ENCODE assay signal across 26 mouse cellular contexts in the genomic region with DNA sequence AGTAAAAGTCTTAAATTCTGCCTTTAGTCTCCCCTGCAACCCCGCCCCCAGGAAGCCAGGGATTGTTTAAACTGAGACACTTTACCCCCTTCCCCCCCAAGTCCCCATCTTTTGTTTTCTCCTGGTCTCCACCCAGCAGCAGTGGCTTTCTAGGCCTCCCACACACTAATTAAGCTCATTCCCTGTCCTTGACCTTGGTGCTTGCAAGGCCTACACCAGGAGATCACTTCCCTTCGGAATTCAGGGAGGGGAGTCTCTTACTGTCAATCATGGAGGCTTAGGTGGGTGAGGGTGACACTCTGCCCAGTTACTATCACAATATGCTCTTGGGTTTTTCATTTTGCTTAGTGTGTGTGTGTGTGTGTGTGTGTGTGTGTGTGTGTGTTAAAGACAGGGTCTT. TPM values are rescaled to one million over a fixed set of nuclear protein-coding genes. Genes with fewer than 3 reads are reported as not detected.
DNase-seq lines count a peak whose midpoint lies in the region; ATAC-seq and TF ChIP-seq lines count a peak whose summit lies in the region.
"Had no signal": no experiment of that assay in that cellular context is flagged by ENCODE, and none has a peak within 500 bp of the region (broad histone marks: within the 10 kb centered on the region; RNA-seq: fewer than 3 reads in every experiment).

No protein-coding gene starts in this region.

- 0 out of 2 replicates have a peak, but pooled peaks cover 2% of the 10 kb centered on the region for H3K9me3 ChIP-seq in kidney, embryonic 14.5 days (ENCODE audit: control insufficient read depth, low read length)
- H3K9me3 ChIP-seq in kidney, postnatal 0 days (replicated peaks; ENCODE audit: low read length) = no peaks in the 10 kb centered on the region; the same call in 1 of the 2 replicates
- no peaks in the 10 kb centered on the region for H3K9me3 ChIP-seq in lung, postnatal 0 days (ENCODE audit: low read length)
- 0 out of 2 replicates have a peak, but pooled peaks cover 2% of the 10 kb centered on the region for H3K9me3 ChIP-seq in embryonic facial prominence, embryonic 10.5 days
- H3K9me3 ChIP-seq: embryonic facial prominence, embryonic 15.5 days; heart, embryonic 10.5 days; hindbrain, embryonic 12.5 days; hindbrain, embryonic 15.5 days; intestine, embryonic 15.5 days had no signal

- DNase-seq in kidney, adult 18-20 months = no peak
- peak; percentile 72 for DNase-seq in kidney, postnatal 0 days (ENCODE audit: low spot score)
- no peak for DNase-seq in kidney, postnatal 36 days
- peak; percentile 99 for DNase-seq in R1 (ENCODE audit: low read depth, low spot score)
- DNase-seq in lung, postnatal 0 days (ENCODE audit: low spot score) = no peak
- DNase-seq in gastrocnemius, postnatal 25 days = no peak
- DNase-seq in embryonic facial prominence, embryonic 10.5 days (ENCODE audit: low spot score) = no peak
- DNase-seq: adrenal gland, postnatal 10 days; adrenal gland, postnatal 36 days; cerebellum, adult 18-20 months; cerebellum, adult 9-10 months; cerebellum, postnatal 14 days; forebrain, postnatal 0 days; gastrocnemius, postnatal 36 days; heart, adult 2 months had no signal

- ATAC-seq in kidney, embryonic 14.5 days (ENCODE audit: low FRiP score, low TSS enrichment) = peak; percentile 85; the same call in 1 of the 2 replicates
- 0 out of 2 replicates have a peak, but pooled peaks have one; percentile 29 for ATAC-seq in kidney, postnatal 0 days (replicated peaks; ENCODE audit: low FRiP score, low read depth)
- ATAC-seq in lung, postnatal 0 days = no peak
- ATAC-seq: forebrain, embryonic 14.5 days; forebrain, postnatal 0 days; intestine, embryonic 15.5 days; Patski had no signal

- no peaks in the 10 kb centered on the region for H3K4me1 ChIP-seq in kidney, embryonic 14.5 days (ENCODE audit: control insufficient read depth, insufficient read depth, low read length)
- no peaks in the 10 kb centered on the region for H3K4me1 ChIP-seq in kidney, postnatal 0 days (replicated peaks; ENCODE audit: insufficient read depth, low read length)
- no peaks in the 10 kb centered on the region for H3K4me1 ChIP-seq in lung, postnatal 0 days (ENCODE audit: insufficient read depth, low read depth, low read length)
- H3K4me1 ChIP-seq in embryonic facial prominence, embryonic 10.5 days = no peaks in the 10 kb centered on the region
- H3K4me1 ChIP-seq: embryonic facial prominence, embryonic 12.5 days; embryonic facial prominence, embryonic 15.5 days; hindbrain, embryonic 12.5 days; hindbrain, embryonic 15.5 days; intestine, embryonic 15.5 days had no signal

- 24% methylated on average over 2 of the region's 2 CpGs for WGBS in kidney, embryonic 14.5 days
- 33% methylated on average over 2 of the region's 2 CpGs for WGBS in kidney, postnatal 0 days
- WGBS in lung, postnatal 0 days = 56% methylated on average over 2 of the region's 2 CpGs
- 44% methylated on average over 2 of the region's 2 CpGs for WGBS in embryonic facial prominence, embryonic 10.5 days

- no peak overlapping the region for H3K9ac ChIP-seq in kidney, embryonic 14.5 days (ENCODE audit: low read depth, low read length)
- no peak overlapping the region for H3K9ac ChIP-seq in kidney, postnatal 0 days (ENCODE audit: low read depth, low read length)
- H3K9ac ChIP-seq in lung, postnatal 0 days (replicated peaks; ENCODE audit: low read depth) = no peak overlapping the region
- H3K9ac ChIP-seq: embryonic facial prominence, embryonic 12.5 days; embryonic facial prominence, embryonic 15.5 days; forebrain, postnatal 0 days; hindbrain, embryonic 12.5 days; hindbrain, embryonic 15.5 days; intestine, embryonic 15.5 days had no signal

- no peak for TF ChIP-seq EP300 in lung, postnatal 0 days (IDR thresholded peaks at IDR 0.05)

- H3K4me3 ChIP-seq in kidney, embryonic 14.5 days (ENCODE audit: low read length) = no peak overlapping the region
- H3K4me3 ChIP-seq in kidney, postnatal 0 days (replicated peaks; ENCODE audit: low read depth, low read length) = no peak overlapping the region
- H3K4me3 ChIP-seq in lung, postnatal 0 days (ENCODE audit: low read depth, low read length) = no peak overlapping the region
- H3K4me3 ChIP-seq in embryonic facial prominence, embryonic 10.5 days = no peak overlapping the region
- H3K4me3 ChIP-seq: embryonic facial prominence, embryonic 12.5 days; embryonic facial prominence, embryonic 15.5 days; heart, adult 2 months; heart, embryonic 10.5 days; hindbrain, embryonic 12.5 days; hindbrain, embryonic 15.5 days; intestine, embryonic 15.5 days had no signal

- TF ChIP-seq CTCF in kidney, postnatal 0 days (IDR thresholded peaks at IDR 0.05; ENCODE audit: low read depth) = no peak
- TF ChIP-seq CTCF in lung, postnatal 0 days (IDR thresholded peaks at IDR 0.05) = no peak

- H3K27me3 ChIP-seq in kidney, embryonic 14.5 days (ENCODE audit: control insufficient read depth, insufficient read depth, low read length) = no peaks in the 10 kb centered on the region
- H3K27me3 ChIP-seq in kidney, postnatal 0 days (ENCODE audit: insufficient read depth, low read length) = no peaks in the 10 kb centered on the region
- no peaks in the 10 kb centered on the region for H3K27me3 ChIP-seq in lung, postnatal 0 days (replicated peaks; ENCODE audit: insufficient read depth, low read length)
- no peaks in the 10 kb centered on the region for H3K27me3 ChIP-seq in embryonic facial prominence, embryonic 10.5 days (replicated peaks; ENCODE audit: low read depth, poor library complexity, severe bottlenecking)
- H3K27me3 ChIP-seq: embryonic facial prominence, embryonic 12.5 days; embryonic facial prominence, embryonic 15.5 days; hindbrain, embryonic 12.5 days; hindbrain, embryonic 15.5 days; intestine, embryonic 15.5 days had no signal

- H3K27ac ChIP-seq in kidney, embryonic 14.5 days (ENCODE audit: low read depth, low read length) = no peak overlapping the region
- no peak overlapping the region for H3K27ac ChIP-seq in kidney, postnatal 0 days
- no peak overlapping the region for H3K27ac ChIP-seq in lung, postnatal 0 days (ENCODE audit: low read length)
- H3K27ac ChIP-seq in embryonic facial prominence, embryonic 10.5 days (replicated peaks) = no peak overlapping the region
- H3K27ac ChIP-seq: embryonic facial prominence, embryonic 12.5 days; embryonic facial prominence, embryonic 15.5 days; heart, adult 2 months; heart, embryonic 10.5 days; hindbrain, embryonic 12.5 days; hindbrain, embryonic 15.5 days; intestine, embryonic 15.5 days had no signal

- H3K36me3 ChIP-seq in kidney, embryonic 14.5 days (ENCODE audit: control insufficient read depth, insufficient read depth, low read length) = no peaks in the 10 kb centered on the region
- H3K36me3 ChIP-seq in kidney, postnatal 0 days (ENCODE audit: insufficient read depth, low read length) = no peaks in the 10 kb centered on the region
- H3K36me3 ChIP-seq in lung, postnatal 0 days (ENCODE audit: insufficient read depth, low read length) = no peaks in the 10 kb centered on the region
- no peaks in the 10 kb centered on the region for H3K36me3 ChIP-seq in embryonic facial prominence, embryonic 10.5 days (replicated peaks)
- H3K36me3 ChIP-seq: embryonic facial prominence, embryonic 12.5 days; embryonic facial prominence, embryonic 15.5 days; heart, embryonic 10.5 days; hindbrain, embryonic 15.5 days; intestine, embryonic 15.5 days had no signal

- no peak overlapping the region for H3K4me2 ChIP-seq in kidney, embryonic 14.5 days (replicated peaks; ENCODE audit: low read depth, low read length)
- H3K4me2 ChIP-seq in kidney, postnatal 0 days (ENCODE audit: low read length) = no peak overlapping the region
- no peak overlapping the region for H3K4me2 ChIP-seq in lung, postnatal 0 days (replicated peaks; ENCODE audit: low read depth, low read length)
- H3K4me2 ChIP-seq: embryonic facial prominence, embryonic 12.5 days; embryonic facial prominence, embryonic 15.5 days; hindbrain, embryonic 12.5 days; hindbrain, embryonic 15.5 days; intestine, embryonic 15.5 days had no signal

RNA-seq across cellular contexts. Expression of a gene that starts 43.8 kb away (rescaled TPM):
- 27.8 and 35.8 TPM in 2 replicates for polyA plus RNA-seq in kidney, embryonic 14.5 days (2014; fragmentation: Nextera tagmentation; extraction: Ambion mirVana)
- 246 and 283 TPM in 2 replicates for polyA plus RNA-seq in kidney, postnatal 0 days (2015; fragmentation: Nextera tagmentation; extraction: Ambion mirVana)
- polyA plus RNA-seq in lung, postnatal 0 days (2015; fragmentation: Nextera tagmentation; extraction: Ambion mirVana) = 120 and 125 TPM in 2 replicates
- total RNA-seq in gastrocnemius, postnatal 25 days (2021) = 100 to 1,000 TPM; 102 to 103 TPM
- polyA plus RNA-seq in embryonic facial prominence, embryonic 10.5 days (2016; fragmentation: Nextera tagmentation; extraction: Ambion mirVana) = 16.0 and 16.2 TPM in 2 replicates

RNA-seq across cellular contexts. Expression of a gene that starts 57.3 kb away (rescaled TPM):
- polyA plus RNA-seq in kidney, embryonic 14.5 days (2014; fragmentation: Nextera tagmentation; extraction: Ambion mirVana) = 1.5 and 1.9 TPM in 2 replicates
- 1.2 and 1.5 TPM in 2 replicates for polyA plus RNA-seq in kidney, postnatal 0 days (2015; fragmentation: Nextera tagmentation; extraction: Ambion mirVana)
- polyA plus RNA-seq in lung, postnatal 0 days (2015; fragmentation: Nextera tagmentation; extraction: Ambion mirVana) = 0.10 and 0.12 TPM in 2 replicates
- total RNA-seq in gastrocnemius, postnatal 25 days (2021) = 1,000 to 10,000 TPM; 1,393 to 2,492 TPM
- 1.2 and 2.1 TPM in 2 replicates for polyA plus RNA-seq in embryonic facial prominence, embryonic 10.5 days (2016; fragmentation: Nextera tagmentation; extraction: Ambion mirVana)
- total RNA-seq: granulocyte monocyte progenitor cell, adult 5-6 weeks; hematopoietic stem cell, adult 5-6 weeks had no signal
- polyA plus RNA-seq: Patski had no signal

Comparison
In these comparisons a context has a peak if more than half of its experiments do, and no peak if none do; other contexts are left out.
1. DNase-seq: peak in kidney, postnatal 0 days (single experiment) and R1 (single experiment); none in kidney, adult 18-20 months (single experiment), kidney, postnatal 36 days (0 of 2), lung, postnatal 0 days (single experiment), gastrocnemius, postnatal 25 days (single experiment) and embryonic facial prominence, embryonic 10.5 days (single experiment).